Mouse (Mus musculus): ENCODE data around the gene Dhx58.

Dhx58 gene

GRCm38 (mm10) chr11:100722493-100723028, 18.5 kb upstream of the Dhx58 start:
- in situ Hi-C loops (cut with MboI; ENCODE audit: low sequenced_read_pairs): no loop called here

- in situ Hi-C loops (cut with MboI; ENCODE audit: low sequenced_read_pairs): no loop called here
These were observed 17.9 kb upstream of the Dhx58 start for GRCm38 (mm10) chr11:100721776-100722492.

GRCm38 (mm10) chr11:100721254-100721653, 17.2 kb upstream of the Dhx58 start:
- in situ Hi-C loops (cut with MboI; ENCODE audit: low sequenced_read_pairs): no loop called here

GRCm38 (mm10) chr11:100720345-100720744, 16.3 kb upstream of the Dhx58 start:
- in situ Hi-C loops (cut with MboI; ENCODE audit: low sequenced_read_pairs): no loop called here

- in situ Hi-C loops (cut with MboI; ENCODE audit: low sequenced_read_pairs): no loop called here
These were observed 15.8 kb upstream of the Dhx58 start for GRCm38 (mm10) chr11:100719893-100720292.

- in situ Hi-C loops (cut with MboI; ENCODE audit: low sequenced_read_pairs): no loop called here
These were observed 15.2 kb upstream of the Dhx58 start for GRCm38 (mm10) chr11:100719312-100719711.

GRCm38 (mm10) chr11:100718866-100719265, 14.8 kb upstream of the Dhx58 start:
- in situ Hi-C loops (cut with MboI; ENCODE audit: low sequenced_read_pairs): no loop called here

GRCm38 (mm10) chr11:100718462-100718861, 14.4 kb upstream of the Dhx58 start:
- in situ Hi-C loops (cut with MboI; ENCODE audit: low sequenced_read_pairs): no loop called here

GRCm38 (mm10) chr11:100716649-100717048, 12.6 kb upstream of the Dhx58 start:
- in situ Hi-C loops (cut with MboI; ENCODE audit: low sequenced_read_pairs): no loop called here

GRCm38 (mm10) chr11:100714948-100715347, 10.9 kb upstream of the Dhx58 start:
- in situ Hi-C loops (cut with MboI; ENCODE audit: low sequenced_read_pairs): no loop called here

- in situ Hi-C loops (cut with MboI; ENCODE audit: low sequenced_read_pairs): no loop called here
These were observed 10.5 kb upstream of the Dhx58 start for GRCm38 (mm10) chr11:100714534-100714915.

- in situ Hi-C loops (cut with MboI; ENCODE audit: low sequenced_read_pairs): no loop called here
These were observed 9.9 kb upstream of the Dhx58 start, which contains the start of gene Hspb9 for GRCm38 (mm10) chr11:100713735-100714533. TSS of gene Hspb9 (plus strand) at chr11:100713850.

- in situ Hi-C loops (cut with MboI; ENCODE audit: low sequenced_read_pairs): no loop called here
These were observed 9.1 kb upstream of the Dhx58 start for GRCm38 (mm10) chr11:100713174-100713573.

- in situ Hi-C loops (cut with MboI; ENCODE audit: low sequenced_read_pairs): no loop called here
These were observed 7.9 kb upstream of the Dhx58 start, which contains the start of gene Kat2a for GRCm38 (mm10) chr11:100711783-100712615. TSS of gene Kat2a (minus strand) at chr11:100712465.

- in situ Hi-C loops (cut with MboI; ENCODE audit: low sequenced_read_pairs): no loop called here
These were observed 6.9 kb upstream of the Dhx58 start for GRCm38 (mm10) chr11:100710977-100711376.

- in situ Hi-C loops (cut with MboI; ENCODE audit: low sequenced_read_pairs): no loop called here
These were observed 6.5 kb upstream of the Dhx58 start for GRCm38 (mm10) chr11:100710528-100710927.

GRCm38 (mm10) chr11:100709201-100709810, 5.2 kb upstream of the Dhx58 start:
- in situ Hi-C loops (cut with MboI; ENCODE audit: low sequenced_read_pairs): loop anchor here (10.0 kb wide), 1 partner anchor 215 kb away; no protein-coding TSS in a partner anchor

GRCm38 (mm10) chr11:100705095-100705747, 1.1 kb upstream of the Dhx58 start:
- in situ Hi-C loops (cut with MboI; ENCODE audit: low sequenced_read_pairs): loop anchor here (10.0 kb wide), 1 partner anchor 210 kb away; no protein-coding TSS in a partner anchor

GRCm38 (mm10) chr11:100703366-100703765, 705 bp downstream of the Dhx58 start:
- in situ Hi-C loops (cut with MboI; ENCODE audit: low sequenced_read_pairs): loop anchor here (10.0 kb wide), 1 partner anchor 209 kb away; no protein-coding TSS in a partner anchor

GRCm38 (mm10) chr11:100702906-100703305, 1.2 kb downstream of the Dhx58 start:
- in situ Hi-C loops (cut with MboI; ENCODE audit: low sequenced_read_pairs): loop anchor here (10.0 kb wide), 1 partner anchor 208 kb away; no protein-coding TSS in a partner anchor

All from CH12F3 (cell line).